Mouse (Mus musculus): ENCODE measurements around the gene Nbas.

DNA sequence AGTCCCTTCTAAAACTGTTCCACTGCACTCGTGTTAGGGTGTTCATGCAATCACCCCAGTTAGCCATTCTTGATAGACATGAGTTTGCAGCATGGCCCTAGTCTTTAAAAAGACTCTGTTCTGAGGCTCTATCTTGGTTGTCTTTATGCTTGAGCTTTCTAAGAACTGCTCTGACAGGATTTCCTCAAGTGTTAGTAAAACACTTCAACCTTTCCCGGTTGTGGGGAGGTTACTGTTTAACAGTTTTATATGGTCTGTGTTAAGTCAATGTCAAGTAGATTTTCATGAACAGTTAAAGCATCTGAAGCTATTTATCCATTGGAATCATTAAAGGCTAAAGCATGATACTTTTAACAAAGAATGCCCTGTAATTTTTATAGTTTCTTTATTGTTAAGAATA lies 183.1 kb downstream of the Nbas start:
- no peak for TF ChIP-seq CTCF (IDR thresholded peaks at IDR 0.05; ENCODE audit: low read depth)
- TF ChIP-seq EP300 (IDR thresholded peaks at IDR 0.05; ENCODE audit: low read depth), result no peak
